Mouse (Mus musculus) limb, embryonic 15.5 days (tissue): ENCODE results near the gene Stk16. TPM values are rescaled to one million over a fixed set of nuclear protein-coding genes. Genes with fewer than 3 reads are reported as not detected.
A peak's percentile ranks its signal among the peaks of the same experiment; 100 is the strongest.
"Not testable (repeated sequence)": the region's sequence is repeated elsewhere in the genome, so short reads cannot be mapped to it uniquely, and the experiment has no call there.

Experiments
- ATAC-seq: fragments of 200-750 bp; cut with Nextera tagmentation; 2 replicates; pipeline ENCODE4 v1.8.0; 2017; ENCODE audit warnings: low read depth, moderate TSS enrichment; ENCODE audit not compliant: insufficient number of reproducible peaks, low FRiP score, low TSS enrichment
- H3K27ac ChIP-seq: fragments of 300-500 bp; sonication (generic); 2 replicates; pipeline ENCODE4 v1.5.1; 2015; ENCODE audit warnings: moderate library complexity, mild to moderate bottlenecking, inconsistent platforms
- H3K27me3 ChIP-seq: fragments of 300-500 bp; sonication (generic); 2 replicates; pipeline ENCODE4 v1.6.1; 2015; ENCODE audit warnings: inconsistent platforms
- H3K36me3 ChIP-seq: fragments of 300-500 bp; sonication (generic); 2 replicates; pipeline ENCODE4 v1.6.1; 2015; ENCODE audit warnings: inconsistent platforms
- H3K4me1 ChIP-seq: fragments of 300-500 bp; sonication (generic); 2 replicates; pipeline ENCODE4 v1.6.1; 2015; ENCODE audit warnings: inconsistent platforms
- H3K4me2 ChIP-seq: fragments of 300-500 bp; sonication (generic); 2 replicates; pipeline ENCODE4 v1.6.1; 2015; ENCODE audit warnings: mild to moderate bottlenecking, inconsistent platforms
- H3K4me3 ChIP-seq: fragments of 300-500 bp; sonication (generic); 2 replicates; pipeline ENCODE4 v1.5.1; 2015; ENCODE audit warnings: mild to moderate bottlenecking, inconsistent platforms
- H3K9ac ChIP-seq: fragments of 300-500 bp; sonication (generic); 2 replicates; pipeline ENCODE4 v1.6.1; 2015; ENCODE audit warnings: inconsistent platforms
- H3K9me3 ChIP-seq: fragments of 300-500 bp; sonication (generic); 2 replicates; pipeline ENCODE4 v1.6.1; 2016; ENCODE audit warnings: inconsistent platforms
- WGBS: fragments of 180-500 bp; shearing (Covaris S2); methylation state at CpG from one replicate; pipeline ENCODE4 v1.1.7; 2015; 5-methylcytosine and 5-hydroxymethylcytosine counted together
- polyA plus RNA-seq: library from polyadenylated mRNA; unstranded; fragments of >200 nt; fragmentation: Nextera tagmentation; extraction: Ambion mirVana; gene quantifications from 2 replicates; pipeline ENCODE4 v1.2.1, GENCODE M21; 2015

Gene Stk16
- polyA plus RNA-seq, 1 experiment from 2014 or later: 119 TPM

DNA sequence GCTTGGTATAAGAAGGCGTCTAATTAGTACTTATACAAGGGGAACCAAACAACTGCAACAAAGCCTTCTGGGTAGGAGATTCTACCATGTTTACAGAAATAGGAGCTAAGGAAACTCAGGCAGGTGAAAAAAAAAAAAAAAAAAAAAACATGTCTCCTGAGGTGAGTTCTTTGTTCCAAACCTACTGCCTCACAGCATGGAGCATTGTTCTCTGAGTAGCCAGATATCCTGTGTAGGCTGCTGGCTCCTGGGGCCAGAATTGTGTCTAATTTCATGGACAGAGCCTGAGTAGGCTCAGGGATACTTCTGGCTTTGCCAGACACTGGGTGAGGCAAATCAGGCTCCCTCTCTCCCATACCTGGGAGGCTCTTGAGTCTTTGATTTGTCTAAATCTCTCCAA lies 17.0 kb downstream of the Stk16 start:
- ATAC-seq: no peak
- WGBS: 73% methylated on average over 1 of the region's 1 CpGs
- H3K9ac ChIP-seq: no peak overlapping the region
- H3K9me3 ChIP-seq: no peaks in the 10 kb centered on the region
- no peaks in the 10 kb centered on the region for H3K27me3 ChIP-seq
- no peak overlapping the region for H3K4me2 ChIP-seq
- no peaks in the 10 kb centered on the region for H3K36me3 ChIP-seq
- H3K4me1 ChIP-seq: no peaks in the 10 kb centered on the region
- no peak overlapping the region for H3K4me3 ChIP-seq
- H3K27ac ChIP-seq: no peak overlapping the region

DNA sequence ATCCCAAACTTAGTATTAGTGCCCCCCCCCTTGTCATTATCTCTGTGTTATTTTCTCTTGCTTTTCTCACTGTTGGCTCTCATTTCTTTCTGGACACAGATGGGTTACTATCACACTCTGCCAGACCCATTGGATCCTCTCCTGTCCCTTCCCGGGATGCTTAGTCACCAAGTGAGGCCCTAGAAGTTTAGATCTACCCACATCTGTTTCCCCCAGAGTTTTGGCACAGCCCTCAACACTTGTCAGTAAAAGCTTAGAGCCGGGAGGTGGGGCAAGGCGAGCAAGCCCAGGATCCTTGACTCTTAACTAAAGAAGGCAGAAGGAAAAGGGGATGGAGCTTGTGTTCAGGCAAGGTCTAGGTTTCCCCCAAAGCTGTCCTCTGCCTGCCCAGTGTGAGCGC lies 18.5 kb downstream of the Stk16 start:
- H3K9me3 ChIP-seq: no peaks in the 10 kb centered on the region
- H3K4me2 ChIP-seq: no peak overlapping the region
- H3K27ac ChIP-seq: no peak overlapping the region
- ATAC-seq: no peak
- no peaks in the 10 kb centered on the region for H3K36me3 ChIP-seq
- H3K4me3 ChIP-seq: no peak overlapping the region
- no peak overlapping the region for H3K9ac ChIP-seq
- 51% methylated on average over 4 of the region's 4 CpGs for WGBS
- no peaks in the 10 kb centered on the region for H3K4me1 ChIP-seq
- no peaks in the 10 kb centered on the region for H3K27me3 ChIP-seq

DNA sequence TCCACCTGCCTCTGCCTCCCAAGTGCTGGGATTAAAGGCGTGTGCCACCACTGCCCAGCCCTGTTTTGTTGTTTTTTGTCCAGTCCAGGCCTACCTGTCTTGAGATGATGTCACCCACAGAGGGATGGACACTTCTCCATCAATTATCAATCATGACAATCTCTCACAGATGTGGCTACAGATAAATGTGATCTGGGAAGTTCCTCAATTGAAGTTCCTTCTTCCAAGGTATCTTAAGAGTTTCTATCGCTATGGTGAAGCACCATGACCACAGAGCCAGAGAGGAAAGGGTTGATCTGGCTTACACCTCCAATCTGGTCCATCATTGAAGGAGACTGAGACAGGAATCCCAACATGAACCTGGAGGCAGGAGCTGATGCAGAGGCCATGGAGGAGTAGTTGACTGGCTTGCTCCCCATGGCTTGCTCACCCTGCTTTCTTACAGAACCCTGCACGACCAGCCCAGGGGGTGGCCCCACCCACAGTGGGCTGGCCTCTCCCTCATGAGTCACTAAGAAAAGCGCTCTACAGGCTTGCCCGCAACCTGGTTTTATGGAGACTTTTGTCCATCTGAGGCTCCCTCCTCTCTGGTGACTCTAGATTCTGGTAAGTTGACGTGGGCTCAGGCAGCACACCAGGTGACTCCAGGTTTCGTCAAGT lies 19.8 kb downstream of the Stk16 start:
- Histone ChIP-seq H3K4me3 (no peak overlapping the region), H3K9me3 (no peaks in the 10 kb centered on the region), H3K9ac (no peak overlapping the region), H3K4me1 (peaks cover under 1% of the 10 kb centered on the region; the same call in 1 of the 2 replicates), H3K27ac (no peak overlapping the region), H3K4me2 (no peak overlapping the region), H3K36me3 (no peaks in the 10 kb centered on the region), H3K27me3 (no peaks in the 10 kb centered on the region)
- ATAC-seq: no peak
- 59% methylated on average over 7 of the region's 7 CpGs for WGBS

DNA sequence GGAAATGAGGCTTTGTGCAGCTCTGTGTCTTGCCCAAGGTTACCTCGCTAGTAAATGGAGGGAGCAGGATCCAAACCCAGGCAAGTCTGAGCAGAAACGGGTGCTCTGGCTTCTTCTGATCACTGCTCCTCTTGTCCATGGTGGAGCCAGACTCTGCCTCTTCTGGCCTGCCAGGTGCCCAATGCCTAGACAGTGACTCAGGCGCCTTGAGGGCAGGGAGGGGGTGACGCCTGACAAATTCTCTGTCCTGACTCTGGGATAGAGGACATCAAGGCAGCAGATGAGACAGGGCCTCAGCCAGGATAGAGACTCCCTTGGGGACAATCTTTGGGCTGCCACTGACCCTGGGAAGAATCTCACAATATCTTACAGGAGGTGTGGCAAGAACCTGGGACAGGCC lies 20.6 kb downstream of the Stk16 start:
- Histone ChIP-seq H3K27ac (peak overlapping the region; percentile 18; the same call in 1 of the 2 replicates), H3K27me3 (no peaks in the 10 kb centered on the region), H3K9ac (no peak overlapping the region), H3K4me2 (no peak overlapping the region), H3K4me3 (no peak overlapping the region), H3K9me3 (no peaks in the 10 kb centered on the region), H3K36me3 (no peaks in the 10 kb centered on the region), H3K4me1 (peaks cover 5% of the 10 kb centered on the region; the same call in 1 of the 2 replicates)
- no peak for ATAC-seq
- WGBS: 69% methylated on average over 4 of the region's 4 CpGs

DNA sequence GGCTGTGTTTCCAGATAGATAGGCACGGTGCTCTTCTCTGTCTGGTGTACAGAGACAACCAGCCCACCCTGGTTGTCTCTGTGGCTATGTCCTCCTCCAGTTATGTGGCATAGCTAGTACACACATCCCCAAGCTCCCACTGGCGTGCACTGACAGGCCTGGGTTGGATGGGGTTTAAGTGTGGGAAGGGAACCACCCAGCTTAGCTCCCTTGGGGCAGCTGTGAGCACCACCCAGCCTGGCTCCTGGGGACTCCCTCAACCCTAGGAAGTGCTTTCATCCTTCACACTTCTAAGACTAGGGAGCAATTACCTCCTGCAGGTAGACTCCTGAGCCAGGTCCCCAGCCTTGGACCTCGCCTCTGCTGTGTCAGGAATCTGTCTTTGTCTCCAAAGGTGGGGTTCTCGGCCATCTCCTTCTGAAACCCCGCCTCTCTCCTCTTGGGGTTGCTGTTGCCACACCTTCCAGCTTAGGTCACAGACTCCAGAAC lies 21.1 kb downstream of the Stk16 start, which contains the start of gene A630095N17Rik:
A630095N17Rik (minus strand) TSS at position 439 of the 489 bp plus-strand sequence.
- no peak for ATAC-seq
- WGBS: 53% methylated on average over 5 of the region's 5 CpGs
- no peak within 1 kb of the TSS for H3K9ac ChIP-seq

DNA sequence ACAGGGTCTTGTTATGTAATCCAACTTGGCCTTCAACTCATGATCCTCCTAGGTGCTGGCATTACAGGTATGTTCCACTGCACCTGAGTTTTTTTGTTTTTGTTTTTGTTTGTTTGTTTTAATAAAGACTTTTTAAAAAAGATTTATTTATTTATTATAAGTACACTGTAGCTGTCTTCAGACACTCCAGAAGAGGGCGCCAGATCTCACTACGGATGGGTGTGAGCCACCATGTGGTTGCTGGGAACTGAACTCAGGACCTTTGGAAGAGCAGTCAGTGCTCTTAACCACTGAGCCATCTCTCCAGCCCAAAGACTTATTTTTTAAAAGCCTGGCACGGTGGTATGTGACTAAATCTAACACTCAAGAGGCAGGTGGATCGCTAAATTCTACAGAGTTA lies 21.9 kb downstream of the Stk16 start:
- H3K4me1 ChIP-seq: peaks cover 13% of the 10 kb centered on the region
- not testable (repeated sequence) for H3K4me3 ChIP-seq, H3K27ac ChIP-seq, H3K27me3 ChIP-seq, H3K36me3 ChIP-seq, H3K9me3 ChIP-seq, ATAC-seq, H3K4me2 ChIP-seq, H3K9ac ChIP-seq
- 63% methylated on average over 4 of the region's 4 CpGs for WGBS

More for the DNA sequence above, 21.1 kb downstream of the Stk16 start, which contains the start of gene A630095N17Rik:
- no peaks in the 10 kb centered on the region for H3K9me3 ChIP-seq
- peak within 1 kb of the TSS; percentile 18; the same call in 1 of the 2 replicates for H3K27ac ChIP-seq
- H3K4me2 ChIP-seq: no peak within 1 kb of the TSS
- no peaks in the 10 kb centered on the region for H3K27me3 ChIP-seq
- no peaks in the 10 kb centered on the region for H3K36me3 ChIP-seq
- no peak within 1 kb of the TSS for H3K4me3 ChIP-seq
- H3K4me1 ChIP-seq: peaks cover 6% of the 10 kb centered on the region

DNA sequence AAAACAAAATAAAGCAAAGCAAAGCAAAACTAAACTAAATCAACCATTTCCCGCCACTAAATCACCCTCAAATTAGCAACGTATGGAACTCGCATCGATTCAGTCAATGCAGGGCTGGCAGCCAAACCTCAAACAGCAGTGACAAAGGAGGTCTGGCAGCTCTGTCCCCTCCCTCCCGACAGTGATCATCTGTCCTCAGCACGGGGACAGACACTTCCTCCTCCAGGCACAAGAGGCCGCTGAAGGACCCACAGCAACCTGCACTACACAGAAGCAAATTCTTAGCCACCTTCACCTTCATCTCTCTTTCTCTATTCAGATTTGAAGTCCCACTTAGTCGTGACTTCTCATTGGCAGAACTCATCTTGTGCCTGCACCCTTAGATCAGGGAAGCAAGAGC lies 24.0 kb downstream of the Stk16 start:
- whole genome bisulfite sequencing: under 1% methylated on average over 8 of the region's 8 CpGs
- no peak for ATAC-seq
- Histone ChIP-seq H3K36me3 (0 out of 2 replicates have a peak, but pooled peaks cover 4% of the 10 kb centered on the region), H3K27me3 (no peaks in the 10 kb centered on the region), H3K4me3 (no peak overlapping the region), H3K4me1 (peaks cover 13% of the 10 kb centered on the region), H3K27ac (no peak overlapping the region), H3K4me2 (0 out of 2 replicates have a peak overlapping the region, but pooled peaks have one; percentile 8), H3K9me3 (no peaks in the 10 kb centered on the region), H3K9ac (no peak overlapping the region)

DNA sequence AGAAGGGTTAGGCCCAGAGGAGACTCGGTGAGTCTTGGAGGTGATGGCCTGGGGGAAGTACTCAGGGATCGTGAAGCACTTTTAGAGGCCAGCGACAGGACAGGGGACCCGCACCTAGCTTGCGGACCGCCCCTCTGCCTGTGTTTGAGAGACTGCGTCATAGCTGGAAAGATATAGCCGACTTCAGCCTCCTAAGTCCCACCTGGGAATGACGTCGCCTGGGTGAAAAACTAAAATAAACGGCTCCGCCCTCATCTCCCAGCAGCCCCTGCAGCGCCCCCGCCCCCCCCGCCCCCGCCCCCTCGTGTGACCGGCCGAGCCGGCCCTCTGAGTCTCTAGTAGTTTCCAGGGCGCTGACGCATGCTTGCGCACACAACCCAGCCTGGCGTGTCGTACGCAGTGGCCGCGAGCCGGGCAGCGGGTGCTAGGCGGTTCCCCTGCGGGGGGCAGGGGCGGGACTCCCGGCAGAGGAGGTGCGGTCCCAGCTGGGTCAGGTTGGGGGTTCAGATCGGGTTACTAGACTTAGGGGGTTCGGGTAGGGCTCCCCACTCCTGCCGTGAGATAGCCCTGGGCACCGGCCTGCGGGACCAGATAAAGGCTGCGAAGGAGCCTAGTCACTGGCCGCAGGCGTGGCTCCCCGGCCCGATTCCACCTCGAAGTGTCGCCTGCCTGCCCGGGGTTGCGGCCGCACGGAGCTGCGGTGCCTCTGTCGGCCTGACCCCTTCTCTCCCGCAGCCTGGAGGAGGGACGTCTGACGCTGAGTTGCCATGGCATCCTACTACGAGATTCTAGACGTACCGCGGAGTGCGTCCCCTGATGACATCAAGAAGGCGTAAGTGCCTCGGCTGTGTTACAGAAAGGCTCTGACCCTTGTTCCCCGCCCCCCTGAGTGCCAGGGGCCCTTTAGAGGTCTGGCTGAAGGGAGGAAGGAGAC lies 25.7 kb downstream of the Stk16 start, which contains the start of gene Dnajb2:
Dnajb2 (plus strand) TSS at position 290 of the 934 bp plus-strand sequence.
- peak within 1 kb of the TSS; percentile 92 for H3K4me2 ChIP-seq
- peaks cover 17% of the 10 kb centered on the region for H3K36me3 ChIP-seq
- peak within 1 kb of the TSS; percentile 88 for H3K27ac ChIP-seq
- no peaks in the 10 kb centered on the region for H3K27me3 ChIP-seq
- H3K4me3 ChIP-seq: peak within 1 kb of the TSS; percentile 80
- no peaks in the 10 kb centered on the region for H3K9me3 ChIP-seq
- H3K4me1 ChIP-seq: peaks cover 13% of the 10 kb centered on the region
- H3K9ac ChIP-seq: peak within 1 kb of the TSS; percentile 75
- WGBS: under 1% methylated on average over 61 of the region's 64 CpGs
- peak; percentile 83 for ATAC-seq

DNA sequence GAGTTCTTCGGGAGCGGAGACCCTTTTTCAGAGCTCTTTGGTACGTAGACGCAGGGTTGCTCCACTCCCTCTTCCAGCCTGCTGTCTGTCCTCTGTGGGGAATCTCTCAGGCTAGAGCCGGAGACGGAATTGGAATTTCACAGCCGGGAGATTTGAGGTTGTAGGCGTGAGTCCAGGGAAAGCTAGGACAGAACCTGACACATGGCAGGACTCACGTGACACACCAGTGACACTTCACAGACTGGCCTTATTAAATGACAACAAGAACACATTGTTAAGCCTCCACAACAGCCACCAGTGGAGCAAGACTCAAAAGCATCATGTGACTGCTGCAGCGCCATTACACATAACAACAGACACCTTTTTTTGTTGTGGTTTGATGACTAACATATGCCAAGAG lies 29.0 kb downstream of the Stk16 start:
- 51% methylated on average over 10 of the region's 10 CpGs for WGBS
- Histone ChIP-seq H3K4me2 (no peak overlapping the region), H3K9ac (no peak overlapping the region), H3K27ac (no peak overlapping the region), H3K4me1 (peaks cover 13% of the 10 kb centered on the region), H3K36me3 (peaks cover 47% of the 10 kb centered on the region), H3K9me3 (no peaks in the 10 kb centered on the region), H3K4me3 (no peak overlapping the region), H3K27me3 (no peaks in the 10 kb centered on the region)
- ATAC-seq: no peak

DNA sequence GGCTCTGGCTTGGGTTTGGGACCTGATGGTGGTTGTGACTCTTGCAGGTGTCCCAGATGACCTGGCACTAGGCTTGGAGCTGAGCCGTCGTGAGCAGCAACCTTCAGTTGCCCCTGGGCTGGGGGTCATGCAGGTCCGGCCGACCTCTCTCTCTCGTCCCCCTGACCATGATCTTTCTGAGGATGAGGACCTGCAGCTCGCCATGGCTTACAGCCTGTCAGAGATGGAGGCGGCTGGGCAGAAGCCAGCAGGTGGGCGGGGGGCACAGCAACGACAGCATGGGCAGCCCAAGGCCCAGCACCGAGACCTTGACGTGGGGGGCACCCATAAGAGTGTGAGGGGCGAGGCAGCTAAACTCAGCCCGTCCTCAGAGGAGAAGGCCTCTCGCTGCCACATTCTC lies 32.8 kb downstream of the Stk16 start:
- H3K4me1 ChIP-seq: peaks cover 13% of the 10 kb centered on the region; the same call in 1 of the 2 replicates
- no peaks in the 10 kb centered on the region for H3K27me3 ChIP-seq
- no peak for ATAC-seq
- no peak overlapping the region for H3K9ac ChIP-seq
- WGBS: 90% methylated on average over 14 of the region's 14 CpGs
- no peak overlapping the region for H3K4me3 ChIP-seq
- no peaks in the 10 kb centered on the region for H3K9me3 ChIP-seq
- peaks cover 47% of the 10 kb centered on the region for H3K36me3 ChIP-seq
- no peak overlapping the region for H3K27ac ChIP-seq
- H3K4me2 ChIP-seq: no peak overlapping the region

DNA sequence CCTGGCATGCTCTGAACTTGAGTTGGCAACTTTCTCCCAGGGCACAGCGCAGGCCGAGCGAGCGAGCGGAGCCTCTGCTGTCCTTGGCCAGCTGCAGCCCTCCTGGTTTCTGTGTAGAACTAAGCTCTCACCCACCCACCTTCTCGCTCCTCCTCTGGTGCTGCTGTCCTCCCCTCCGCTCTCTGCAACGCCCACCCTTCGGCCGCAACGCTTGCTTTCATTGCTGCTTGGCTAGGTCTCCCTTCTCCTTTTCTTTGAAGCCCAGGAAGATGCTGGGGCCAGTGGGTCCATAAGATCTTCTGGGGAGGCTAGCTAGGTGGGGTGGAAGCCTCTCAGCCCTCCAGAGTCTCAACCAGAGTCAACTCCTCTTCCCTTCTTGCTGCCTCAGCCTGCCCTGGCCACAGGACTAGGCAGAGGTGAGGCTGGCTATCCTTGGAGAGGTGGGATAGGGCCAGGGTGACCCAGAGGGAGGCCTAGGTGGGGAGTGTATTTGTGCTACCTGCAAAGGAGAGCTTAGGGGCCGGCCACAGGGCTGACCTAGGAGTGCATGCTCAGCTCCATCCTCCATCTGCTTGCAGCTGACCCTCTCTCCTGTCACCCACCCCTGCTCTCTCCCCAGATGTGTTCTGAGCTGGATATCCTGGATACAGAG lies 33.7 kb downstream of the Stk16 start:
- no peak for ATAC-seq
- 89% methylated on average over 12 of the region's 12 CpGs for WGBS

More for the DNA sequence above, 33.7 kb downstream of the Stk16 start:
- Histone ChIP-seq H3K4me3 (no peak overlapping the region), H3K4me2 (no peak overlapping the region), H3K36me3 (peaks cover 44% of the 10 kb centered on the region), H3K27ac (no peak overlapping the region), H3K9ac (no peak overlapping the region), H3K27me3 (no peaks in the 10 kb centered on the region), H3K9me3 (no peaks in the 10 kb centered on the region), H3K4me1 (peaks cover 15% of the 10 kb centered on the region; the same call in 1 of the 2 replicates)
